Mouse (Mus musculus) gastrocnemius, adult 2 months (tissue): Measurements from ENCODE around the gene Olfr551. TPM values are rescaled to one million over a fixed set of nuclear protein-coding genes. Genes with fewer than 3 reads are reported as not detected.
"Not testable (repeated sequence)": the region's sequence is repeated elsewhere in the genome, so short reads cannot be mapped to it uniquely, and the experiment has no call there.

Experiments
- DNase-seq: peaks from one replicate; pipeline ENCODE4 v3.0.0; 2022
- H3K27ac ChIP-seq: fragments of 200-600 bp; 2 replicates; pipeline ENCODE4 v1.8.1; 2022; ENCODE audit warnings: mild to moderate bottlenecking
- H3K4me3 ChIP-seq: fragments of 200-600 bp; 2 replicates; pipeline ENCODE4 v1.8.1; 2022; ENCODE audit warnings: mild to moderate bottlenecking, moderate library complexity
- CTCF ChIP-seq: fragments of 200-600 bp; IDR thresholded peaks from 2 replicates; pipeline ENCODE4 v1.8.1; 2022; ENCODE audit warnings: antibody characterized with exemption, mild to moderate bottlenecking, moderate library complexity
- intact Hi-C: fragments of 180-260 bp; cut with DNase I; formaldehyde crosslinking; loops from one replicate; pipeline ENCODE4 v1.15.1; 2025
- long read RNA-seq, 2 experiments: library from polyadenylated mRNA; stranded (forward); transcript quantifications; one replicate each; pipeline ENCODE4 v2.0.0; 2021
- total RNA-seq, 2 experiments: library from RNA; stranded (reverse); gene quantifications; 2 replicates each; pipeline ENCODE4 v1.2.3; 2021

Olfr551 gene
- not detected for total RNA-seq
- long read RNA-seq, experiment 1: 0 reads
- long read RNA-seq, experiment 2: 0 reads

DNA sequence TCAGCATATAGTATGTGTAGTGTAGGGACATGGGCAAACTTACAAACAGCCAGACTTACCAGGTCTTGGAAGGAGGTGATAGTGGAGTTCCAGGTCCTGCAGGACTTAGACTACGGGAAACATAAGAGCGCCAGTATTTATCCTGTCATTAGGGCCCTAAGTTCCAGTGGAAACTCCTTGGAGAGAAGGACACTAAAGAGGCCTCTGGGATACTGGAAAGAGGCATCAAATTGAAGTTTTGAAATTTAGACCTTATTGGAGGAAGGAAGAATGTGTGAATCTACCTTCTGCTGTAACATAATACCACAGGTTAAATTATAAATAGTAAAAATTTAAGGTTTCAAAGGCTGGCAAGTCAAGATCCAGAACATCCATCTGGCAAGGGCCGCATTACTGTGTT lies at the start of gene Olfr551:
Gene Olfr551 (minus strand): TSS at position 101 of the 400 bp plus-strand sequence.
- intact Hi-C loops: no loop called here
- DNase-seq: no peak

GRCm38 (mm10) chr7:102638132-102638531 lies 46.4 kb upstream of the Olfr551 start, which contains the start of gene Olfr554:
Olfr554 (plus strand) TSS chr7:102638432.
- no peak within 1 kb of the TSS for H3K4me3 ChIP-seq
- intact Hi-C loops: no loop called here
- no peak within 1 kb of the TSS for H3K27ac ChIP-seq

More for the DNA sequence above, at the start of gene Olfr551:
- no peak within 1 kb of the TSS for H3K27ac ChIP-seq
- H3K4me3 ChIP-seq: no peak within 1 kb of the TSS
- TF ChIP-seq CTCF: no peak

DNA sequence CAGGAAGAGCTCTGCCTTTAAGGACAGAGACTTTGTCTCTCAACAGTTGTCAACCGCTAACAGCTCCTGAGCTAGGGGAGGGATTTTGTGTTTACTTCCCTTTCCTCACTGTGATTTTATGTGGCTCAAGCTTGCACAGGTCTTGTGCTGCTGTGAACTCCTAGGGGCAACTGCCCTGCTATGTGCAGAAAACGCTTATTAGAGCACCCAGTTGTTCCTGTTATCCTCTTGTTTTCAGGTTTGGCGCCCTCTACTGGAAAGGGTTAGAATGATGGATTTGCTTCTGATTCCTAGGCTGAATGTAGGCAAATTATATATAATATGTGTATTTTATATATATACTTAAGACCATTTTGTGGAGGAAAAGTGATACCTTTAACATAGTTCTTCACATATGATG lies 45.0 kb upstream of the Olfr551 start:
- no peak overlapping the region for H3K4me3 ChIP-seq
- intact Hi-C loops: loop anchor here (2.0 kb wide), 1 partner anchor 124 kb away; no protein-coding TSS in a partner anchor
- no peak for DNase-seq
- no peak overlapping the region for H3K27ac ChIP-seq
- peak; percentile 72 for TF ChIP-seq CTCF

More at GRCm38 (mm10) chr7:102638132-102638531, 46.4 kb upstream of the Olfr551 start, which contains the start of gene Olfr554:
- no peak for TF ChIP-seq CTCF
- DNase-seq: no peak

GRCm38 (mm10) chr7:102620368-102620767 lies 28.7 kb upstream of the Olfr551 start:
- H3K4me3 ChIP-seq, DNase-seq, intact Hi-C loops, H3K27ac ChIP-seq: not testable (repeated sequence)

DNA sequence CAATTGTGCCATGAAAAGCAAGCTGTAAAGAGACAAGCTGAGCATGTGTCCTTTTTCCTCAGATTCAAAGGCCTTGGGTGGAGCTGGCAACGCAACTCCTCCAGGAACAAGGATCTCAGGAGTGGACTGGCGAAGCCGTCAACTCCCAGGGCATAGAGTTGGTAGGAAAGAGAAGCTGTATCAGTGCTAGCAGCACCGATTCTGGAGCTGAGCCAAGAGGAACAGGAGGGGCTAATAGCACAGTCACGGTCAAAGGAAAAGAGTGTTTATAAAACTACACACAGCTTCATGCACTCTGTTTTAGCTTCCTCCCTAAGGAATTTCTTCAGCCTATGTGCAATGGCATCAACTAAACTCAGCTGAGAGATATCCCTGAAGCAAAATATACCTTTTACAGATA lies 27.9 kb upstream of the Olfr551 start:
- no peak overlapping the region for H3K4me3 ChIP-seq
- no peak for DNase-seq

DNA sequence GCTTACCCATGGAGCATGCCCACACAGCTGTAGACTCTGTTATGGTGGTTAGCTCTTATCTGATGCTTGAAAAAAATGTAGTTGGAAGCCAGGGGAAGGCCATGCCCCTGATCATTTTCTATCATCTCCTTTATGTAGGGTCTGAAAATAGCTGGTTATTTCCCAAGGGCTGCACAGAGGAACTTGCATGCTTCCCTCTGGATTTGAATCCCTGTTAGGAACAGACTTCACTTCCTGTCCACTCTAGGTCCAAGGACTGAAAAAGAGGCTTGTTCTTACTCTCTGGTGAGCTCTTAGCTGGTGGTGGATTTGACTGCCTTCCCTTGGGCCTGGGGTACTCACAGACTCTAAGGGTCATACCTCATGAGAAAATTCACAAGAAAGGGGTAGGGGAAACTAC lies 26.4 kb upstream of the Olfr551 start, which contains the start of gene Olfr553:
Gene Olfr553 (minus strand): TSS at position 101 of the 400 bp plus-strand sequence.
- intact Hi-C loops: no loop called here
- DNase-seq: no peak
- H3K27ac ChIP-seq: no peak within 1 kb of the TSS

More for the DNA sequence above, 27.9 kb upstream of the Olfr551 start:
- no peak for TF ChIP-seq CTCF
- H3K27ac ChIP-seq: no peak overlapping the region
- intact Hi-C loops: no loop called here

DNA sequence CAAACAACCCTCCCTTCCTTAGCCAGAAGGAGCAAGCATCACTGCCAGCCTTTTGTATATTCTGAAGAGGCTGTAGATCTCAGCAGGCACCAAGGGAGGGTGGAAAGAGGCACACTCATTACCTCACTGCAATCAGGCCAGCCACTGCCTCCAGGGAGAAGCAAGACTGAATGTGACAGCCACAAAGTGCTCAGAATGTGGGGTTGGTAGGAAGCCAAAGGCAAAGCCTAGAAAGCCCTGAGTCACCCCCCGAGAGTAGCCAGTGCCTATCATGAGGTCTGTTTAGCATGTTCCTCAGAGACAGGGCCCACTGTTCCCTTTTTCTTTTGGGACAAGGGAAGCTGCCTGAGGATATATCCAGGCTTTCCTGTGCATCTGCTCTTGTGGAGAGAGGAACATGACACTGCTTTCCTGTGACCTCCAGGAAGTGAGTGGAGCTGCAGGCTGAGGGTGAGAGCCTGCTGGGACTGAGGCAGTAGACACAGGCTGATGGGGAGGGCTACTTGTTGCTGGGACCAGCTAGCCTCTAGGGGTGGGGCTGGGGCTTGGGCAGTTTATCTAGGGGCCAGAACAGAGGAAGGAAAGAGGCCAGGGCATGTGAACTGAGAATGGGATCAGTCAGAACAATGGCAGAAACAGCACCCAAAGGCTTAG lies 5.8 kb upstream of the Olfr551 start, which contains the start of gene Olfr552:
Gene Olfr552 (plus strand): TSS at position 393 of the 654 bp plus-strand sequence.
- TF ChIP-seq CTCF: no peak
- Histone ChIP-seq H3K27ac (no peak within 1 kb of the TSS), H3K4me3 (no peak within 1 kb of the TSS)
- no peak for DNase-seq
- intact Hi-C loops: no loop called here

More for the DNA sequence above, 26.4 kb upstream of the Olfr551 start, which contains the start of gene Olfr553:
- no peak for TF ChIP-seq CTCF
- H3K4me3 ChIP-seq: no peak within 1 kb of the TSS

GRCm38 (mm10) chr7:102575998-102576397 lies 15.7 kb downstream of the Olfr551 start:
- no peak for DNase-seq
- no peak for TF ChIP-seq CTCF
- Histone ChIP-seq H3K27ac (no peak overlapping the region), H3K4me3 (no peak overlapping the region)
- intact Hi-C loops: no loop called here

DNA sequence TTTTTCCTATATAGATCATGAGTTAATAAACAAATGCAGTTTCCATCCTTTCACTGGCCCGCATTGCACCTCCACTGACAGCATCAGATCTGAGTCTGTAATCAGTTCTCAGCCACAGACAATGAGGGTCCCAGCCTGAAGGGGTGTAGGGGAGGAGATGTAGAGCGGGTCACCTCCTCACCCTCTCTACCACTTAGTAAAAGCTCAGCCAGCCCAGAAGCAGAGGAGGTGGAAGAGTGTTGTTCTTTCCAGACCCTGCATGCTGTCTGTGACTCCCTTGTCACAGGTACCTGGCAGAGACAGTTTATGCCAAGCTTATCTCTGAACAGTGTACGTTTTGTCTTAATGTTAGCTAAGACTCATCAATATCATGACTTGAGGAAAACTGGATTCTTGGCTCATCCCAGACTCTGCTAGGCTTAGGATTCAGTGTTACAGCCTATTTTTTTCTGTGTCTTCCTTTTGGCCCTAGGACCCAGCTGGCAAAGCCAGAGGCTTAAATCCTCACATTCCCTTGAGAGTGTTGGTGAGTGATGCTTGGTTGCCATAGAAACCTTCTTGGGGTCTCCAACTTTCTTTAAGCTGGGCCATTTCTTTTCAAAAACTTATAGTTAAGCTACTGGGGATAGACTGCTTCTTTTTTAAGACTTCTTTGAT lies 18.4 kb downstream of the Olfr551 start:
- DNase-seq: no peak
- intact Hi-C loops: no loop called here
- TF ChIP-seq CTCF: no peak
- Histone ChIP-seq H3K27ac (no peak overlapping the region), H3K4me3 (no peak overlapping the region)

DNA sequence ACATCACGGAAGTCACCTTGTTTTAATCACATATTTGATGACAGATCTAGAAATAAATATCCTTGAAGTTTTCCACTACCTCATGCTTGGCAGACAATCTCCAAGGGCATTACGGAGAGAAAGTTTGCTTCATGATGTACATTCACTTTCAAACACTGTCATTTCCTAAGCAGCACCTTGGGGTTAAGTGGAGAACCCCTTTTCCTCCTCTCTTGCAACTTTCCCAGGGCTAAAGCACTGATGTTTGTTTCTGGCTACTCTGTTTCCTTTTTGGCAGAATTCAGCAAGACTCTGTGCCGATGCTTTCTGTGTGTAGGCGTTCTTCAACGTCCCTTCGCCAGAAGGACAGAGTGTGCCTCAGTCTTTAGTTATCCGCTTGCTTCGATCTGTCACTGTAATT lies 20.5 kb downstream of the Olfr551 start, which contains the start of gene Olfr550:
Gene Olfr550 (plus strand): TSS at position 301 of the 400 bp plus-strand sequence.
- Histone ChIP-seq H3K4me3 (no peak within 1 kb of the TSS), H3K27ac (no peak within 1 kb of the TSS)
- intact Hi-C loops: no loop called here
- DNase-seq: no peak
- no peak for TF ChIP-seq CTCF

DNA sequence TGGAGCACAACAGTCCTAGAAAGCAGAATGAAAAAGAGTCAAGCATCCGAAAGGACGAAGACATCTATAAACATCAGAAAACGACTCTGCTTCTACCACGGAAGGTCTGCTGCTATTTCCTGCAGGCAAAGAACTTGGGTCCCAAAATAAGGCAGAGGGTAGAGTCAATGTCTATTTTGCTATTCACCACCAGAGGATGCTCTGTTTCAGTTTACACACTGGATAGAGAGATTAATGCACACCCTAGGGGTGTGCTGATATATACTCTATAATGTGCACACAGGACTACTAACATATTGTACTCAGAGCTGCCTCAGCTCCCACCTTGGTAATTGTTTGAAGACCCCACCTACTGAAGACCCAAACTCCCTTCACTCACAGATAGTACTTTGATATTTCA lies 25.5 kb downstream of the Olfr551 start:
- no peak for DNase-seq
- Histone ChIP-seq H3K4me3 (no peak overlapping the region), H3K27ac (no peak overlapping the region)
- intact Hi-C loops: loop anchor here (5.0 kb wide), 1 partner anchor 54 kb away; no protein-coding TSS in a partner anchor
- TF ChIP-seq CTCF: no peak

DNA sequence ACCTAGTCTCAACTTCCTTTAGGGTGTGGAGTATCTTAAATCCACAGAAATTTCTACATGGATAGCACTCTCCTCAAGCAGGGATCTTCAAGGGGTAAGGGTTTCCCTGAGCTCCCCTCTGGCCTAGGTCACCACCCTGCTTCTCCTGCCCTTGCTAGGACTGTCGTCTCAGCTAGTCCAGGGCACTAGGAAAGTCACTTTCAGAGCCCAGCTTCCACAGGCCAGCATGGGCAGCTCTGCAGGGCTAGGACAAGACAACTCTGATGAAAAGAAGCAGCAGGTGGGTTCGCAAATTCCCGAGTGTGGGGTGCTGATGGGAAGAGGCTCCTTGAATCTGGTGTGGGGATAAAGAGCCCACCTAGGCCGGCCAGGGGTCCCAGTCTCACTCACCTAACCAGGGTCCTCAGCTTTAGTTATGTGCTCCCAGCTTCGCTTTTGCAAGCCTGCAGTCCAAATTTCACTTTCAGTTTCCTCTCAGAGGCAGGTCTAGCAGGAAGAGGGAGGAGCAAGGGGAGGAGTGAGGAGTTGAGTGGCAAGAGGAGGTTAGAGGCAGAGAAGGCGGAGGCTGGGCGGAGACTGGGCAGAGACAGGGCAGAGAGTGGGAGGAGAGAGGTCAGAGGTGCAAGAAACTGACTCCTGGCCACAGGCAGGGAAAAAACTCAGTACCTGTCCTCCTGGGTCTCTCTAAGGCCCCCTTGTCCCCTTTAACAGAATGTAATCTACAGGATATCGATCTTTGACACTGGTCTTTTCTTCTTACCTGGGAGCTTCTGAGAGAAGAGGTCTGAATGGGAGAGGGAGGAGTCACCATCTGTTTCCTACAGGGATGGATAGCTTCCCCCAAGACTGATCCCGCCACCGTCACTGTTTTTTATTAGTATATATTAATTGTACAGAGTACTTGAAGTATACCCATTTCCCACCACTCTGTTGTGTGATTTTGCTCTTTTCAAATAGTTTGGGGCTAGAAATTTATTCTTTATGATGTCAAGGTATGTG lies 26.4 kb downstream of the Olfr551 start, which contains the start of gene Trim21:
Gene Trim21 (minus strand): TSS at position 488 of the 999 bp plus-strand sequence.
- no peak for TF ChIP-seq CTCF
- DNase-seq: peak; percentile 91
- intact Hi-C loops: loop anchor here (5.0 kb wide), 1 partner anchor 53 kb away; no protein-coding TSS in a partner anchor
- H3K4me3 ChIP-seq: peak within 1 kb of the TSS; percentile 82
- H3K27ac ChIP-seq: peak within 1 kb of the TSS; percentile 84
